Mouse (Mus musculus) forebrain, embryonic 11.5 days (tissue): ENCODE measurements around the gene Ctsw. TPM values are rescaled to one million over a fixed set of nuclear protein-coding genes. Genes with fewer than 3 reads are reported as not detected.
A peak's percentile ranks its signal among the peaks of the same experiment; 100 is the strongest.

Source experiments
- ATAC-seq: fragments of 200-750 bp; cut with Nextera tagmentation; replicated peaks from 2 replicates; pipeline ENCODE4 v1.8.0; 2017; ENCODE audit warnings: moderate TSS enrichment; ENCODE audit not compliant: low FRiP score
- DNase-seq: peaks from one replicate; pipeline ENCODE4 v3.0.0-alpha.2; 2017; ENCODE audit warnings: low spot score
- H3K27ac ChIP-seq: fragments of 300-500 bp; sonication (generic); 2 replicates; pipeline ENCODE4 v1.5.1; 2014; ENCODE audit warnings: low read depth, low read length
- H3K27me3 ChIP-seq: fragments of 300-500 bp; sonication (generic); 2 replicates; pipeline ENCODE4 v1.6.1; 2014; ENCODE audit warnings: mild to moderate bottlenecking, low read length, mixed read lengths; ENCODE audit not compliant: control insufficient read depth, insufficient read depth
- H3K36me3 ChIP-seq: fragments of 300-500 bp; sonication (generic); 2 replicates; pipeline ENCODE4 v1.6.1; 2014; ENCODE audit warnings: mild to moderate bottlenecking, low read length, moderate library complexity, mixed read lengths; ENCODE audit not compliant: control insufficient read depth, insufficient read depth
- H3K4me1 ChIP-seq: fragments of 300-500 bp; sonication (generic); replicated peaks from 2 replicates; pipeline ENCODE4 v1.6.1; 2014; ENCODE audit warnings: low read length, mixed read lengths; ENCODE audit not compliant: control insufficient read depth, insufficient read depth
- H3K4me2 ChIP-seq: fragments of 300-500 bp; sonication (generic); 2 replicates; pipeline ENCODE4 v1.6.1; 2014; ENCODE audit warnings: low read depth, mild to moderate bottlenecking, low read length, moderate library complexity, mixed read lengths; ENCODE audit not compliant: severe bottlenecking
- H3K4me3 ChIP-seq: fragments of 300-500 bp; sonication (generic); 2 replicates; pipeline ENCODE4 v1.5.1; 2014; ENCODE audit warnings: low read depth, low read length
- H3K9ac ChIP-seq: fragments of 300-500 bp; sonication (generic); 2 replicates; pipeline ENCODE4 v1.6.1; 2014; ENCODE audit warnings: low read length
- H3K9me3 ChIP-seq: fragments of 300-500 bp; sonication (generic); 2 replicates; pipeline ENCODE4 v1.6.1; 2016; ENCODE audit warnings: low read length, mixed read lengths; ENCODE audit not compliant: control insufficient read depth
- WGBS: fragments of 180-500 bp; shearing (Covaris S2); extraction: QIAGEN DNeasy Blood & Tissue Kit; methylation state at CpG from one replicate; pipeline ENCODE4 v1.1.7; 2014; 5-methylcytosine and 5-hydroxymethylcytosine counted together
- polyA plus RNA-seq: library from polyadenylated mRNA; unstranded; fragments of >200 nt; fragmentation: Nextera tagmentation; extraction: Ambion mirVana; gene quantifications from 2 replicates; pipeline ENCODE4 v1.2.1, GENCODE M21; 2014

Gene Ctsw
- polyA plus RNA-seq, 1 experiment from 2014 or later, result 3.4 TPM

GRCm38 (mm10) chr19:5461411-5461810 lies 6.9 kb downstream of the Ctsw start:
- WGBS, result 89% methylated on average over 6 of the region's 6 CpGs
- Histone ChIP-seq H3K27me3 (peaks cover 6% of the 10 kb centered on the region; the same call in 1 of the 2 replicates), H3K9me3 (no peaks in the 10 kb centered on the region), H3K4me1 (peaks cover 16% of the 10 kb centered on the region; the same call in 1 of the 2 replicates), H3K27ac (no peak overlapping the region), H3K4me2 (peak overlapping the region; percentile 88; the same call in 1 of the 2 replicates), H3K9ac (no peak overlapping the region), H3K36me3 (peaks cover 2% of the 10 kb centered on the region; the same call in 1 of the 2 replicates), H3K4me3 (peak overlapping the region; percentile 80; the same call in 1 of the 2 replicates)
- DNase-seq, result no peak
- ATAC-seq, result no peak

- ATAC-seq (peak; percentile 52), DNase-seq (peak; percentile 90)
- Histone ChIP-seq H3K36me3 (no peaks in the 10 kb centered on the region; the same call in 1 of the 2 replicates), H3K4me2 (peak within 1 kb of the TSS; percentile 88), H3K4me3 (peak within 1 kb of the TSS; percentile 80), H3K27ac (peak within 1 kb of the TSS; percentile 55; the same call in 1 of the 2 replicates), H3K4me1 (peaks cover 23% of the 10 kb centered on the region; the same call in 1 of the 2 replicates), H3K9ac (peak within 1 kb of the TSS; percentile 81), H3K27me3 (peaks cover 6% of the 10 kb centered on the region; the same call in 1 of the 2 replicates), H3K9me3 (no peaks in the 10 kb centered on the region)
- WGBS, result under 1% methylated on average over 32 of the region's 32 CpGs
Measured at GRCm38 (mm10) chr19:5460465-5460911, 7.8 kb downstream of the Ctsw start, which contains the start of gene Fibp. Gene Fibp, plus strand, starts transcription at chr19:5460615.

- WGBS, result 27% methylated on average over 3 of the region's 3 CpGs
- Histone ChIP-seq H3K4me1 (peaks cover 25% of the 10 kb centered on the region; the same call in 1 of the 2 replicates), H3K36me3 (no peaks in the 10 kb centered on the region; the same call in 1 of the 2 replicates), H3K4me3 (peak overlapping the region; percentile 80), H3K9me3 (no peaks in the 10 kb centered on the region), H3K9ac (peak overlapping the region; percentile 81), H3K4me2 (peak overlapping the region; percentile 88), H3K27ac (no peak overlapping the region), H3K27me3 (peaks cover 6% of the 10 kb centered on the region; the same call in 1 of the 2 replicates)
- no peak for ATAC-seq
- no peak for DNase-seq
Measured at GRCm38 (mm10) chr19:5459896-5460295, 8.4 kb downstream of the Ctsw start.

GRCm38 (mm10) chr19:5459019-5459418 lies 9.3 kb downstream of the Ctsw start:
- no peak for DNase-seq
- H3K27me3 ChIP-seq, result peaks cover 6% of the 10 kb centered on the region; the same call in 1 of the 2 replicates
- no peak overlapping the region for H3K4me3 ChIP-seq
- H3K27ac ChIP-seq, result no peak overlapping the region
- no peak overlapping the region for H3K4me2 ChIP-seq
- H3K9me3 ChIP-seq, result no peaks in the 10 kb centered on the region
- no peaks in the 10 kb centered on the region for H3K36me3 ChIP-seq
- no peak for ATAC-seq
- H3K4me1 ChIP-seq, result peaks cover 23% of the 10 kb centered on the region; the same call in 1 of the 2 replicates
- 68% methylated on average over 7 of the region's 7 CpGs for WGBS
- H3K9ac ChIP-seq, result no peak overlapping the region

- H3K27me3 ChIP-seq, result peaks cover 6% of the 10 kb centered on the region; the same call in 1 of the 2 replicates
- H3K27ac ChIP-seq, result peak within 1 kb of the TSS; percentile 74
- no peaks in the 10 kb centered on the region for H3K36me3 ChIP-seq
- ATAC-seq, result peak; percentile 11; the same call in 1 of the 2 replicates
- 18% methylated on average over 14 of the region's 14 CpGs for WGBS
- no peaks in the 10 kb centered on the region for H3K9me3 ChIP-seq
- DNase-seq, result no peak
- H3K4me1 ChIP-seq, result peaks cover 21% of the 10 kb centered on the region; the same call in 1 of the 2 replicates
- peak within 1 kb of the TSS; percentile 77 for H3K4me3 ChIP-seq
- peak within 1 kb of the TSS; percentile 79 for H3K9ac ChIP-seq
- H3K4me2 ChIP-seq, result peak within 1 kb of the TSS; percentile 99
Measured at GRCm38 (mm10) chr19:5457746-5458442, 10.4 kb downstream of the Ctsw start, which contains the start of gene Ccdc85b. Gene Ccdc85b, minus strand, starts transcription at chr19:5457894.

GRCm38 (mm10) chr19:5456922-5457745 lies 11.2 kb downstream of the Ctsw start:
- peak; percentile 96 for DNase-seq
- under 1% methylated on average over 70 of the region's 70 CpGs for WGBS
- Histone ChIP-seq H3K27ac (peak overlapping the region; percentile 74), H3K36me3 (no peaks in the 10 kb centered on the region), H3K4me3 (peak overlapping the region; percentile 77), H3K9me3 (no peaks in the 10 kb centered on the region), H3K27me3 (peaks cover 6% of the 10 kb centered on the region; the same call in 1 of the 2 replicates), H3K4me1 (peaks cover 21% of the 10 kb centered on the region; the same call in 1 of the 2 replicates), H3K4me2 (peak overlapping the region; percentile 99), H3K9ac (peak overlapping the region; percentile 79)
- ATAC-seq, result peak; percentile 93

GRCm38 (mm10) chr19:5456241-5456921 lies 11.9 kb downstream of the Ctsw start:
- Histone ChIP-seq H3K27ac (peak overlapping the region; percentile 74; the same call in 1 of the 2 replicates), H3K4me1 (peaks cover 19% of the 10 kb centered on the region; the same call in 1 of the 2 replicates)
- no peak; the same call in 1 of the 2 replicates for ATAC-seq

More at GRCm38 (mm10) chr19:5456241-5456921, 11.9 kb downstream of the Ctsw start:
- 4% methylated on average over 26 of the region's 26 CpGs for WGBS
- no peak for DNase-seq
- Histone ChIP-seq H3K9me3 (no peaks in the 10 kb centered on the region), H3K4me3 (peak overlapping the region; percentile 77), H3K27me3 (peaks cover 6% of the 10 kb centered on the region; the same call in 1 of the 2 replicates), H3K9ac (peak overlapping the region; percentile 79), H3K36me3 (no peaks in the 10 kb centered on the region), H3K4me2 (peak overlapping the region; percentile 99)
